Mouse (Mus musculus) Muller cell, postnatal 12 days (primary cell): ENCODE data around the gene Kifc3.
A peak's percentile ranks its signal among the peaks of the same experiment; 100 is the strongest.
"Not testable (repeated sequence)": the region's sequence is repeated elsewhere in the genome, so short reads cannot be mapped to it uniquely, and the experiment has no call there.

ENCODE experiments used
- DNase-seq: peaks from one replicate; pipeline ENCODE4 v3.0.0-alpha.2; 2015; ENCODE audit errors: inconsistent ontology term

Gene Kifc3

DNA sequence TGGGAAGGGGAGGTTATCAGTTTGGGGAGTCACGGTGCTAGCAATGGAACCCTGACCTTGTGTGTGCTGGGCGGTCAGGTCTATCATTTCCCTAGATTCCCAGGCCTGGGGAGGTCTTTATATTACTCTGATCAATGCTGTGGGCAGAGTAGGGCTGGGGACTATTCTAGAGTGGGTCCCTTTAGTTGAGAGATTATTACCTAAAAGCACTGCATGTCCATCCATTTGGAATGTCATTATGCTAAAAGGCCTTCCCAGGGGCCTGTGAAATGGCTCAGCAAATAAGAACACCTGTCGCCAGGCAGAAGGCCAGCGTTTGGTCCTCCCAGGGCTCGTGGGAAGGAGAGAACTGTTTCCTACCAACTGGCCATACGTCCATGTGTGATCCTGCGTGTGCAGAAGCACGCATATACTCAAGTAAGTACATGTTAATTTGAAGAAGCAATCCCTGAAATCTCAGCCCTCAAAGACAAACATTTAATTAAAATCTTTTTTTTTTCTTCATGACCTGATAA lies 499 bp downstream of the Kifc3 start:
- DNase-seq = no peak

DNA sequence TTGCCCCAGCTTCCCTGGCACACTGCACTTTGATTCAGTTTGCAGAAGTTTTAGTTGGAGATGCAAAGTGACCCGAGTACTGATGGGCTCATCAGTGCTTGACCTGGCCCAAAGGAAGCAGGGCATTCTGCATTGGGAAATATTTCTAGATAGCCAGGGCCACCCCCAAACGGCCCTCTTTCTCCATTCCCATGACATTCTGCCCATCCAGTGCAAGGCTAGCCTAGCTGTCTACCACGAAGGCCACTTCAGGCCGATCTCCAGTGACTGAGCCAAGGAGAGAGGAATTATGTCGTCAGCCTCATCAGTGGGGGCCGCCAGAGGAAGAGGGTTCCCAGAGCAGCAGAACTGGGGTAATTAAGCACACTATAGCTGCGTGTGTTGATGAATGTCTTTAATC lies 1.1 kb downstream of the Kifc3 start:
- no peak for DNase-seq

DNA sequence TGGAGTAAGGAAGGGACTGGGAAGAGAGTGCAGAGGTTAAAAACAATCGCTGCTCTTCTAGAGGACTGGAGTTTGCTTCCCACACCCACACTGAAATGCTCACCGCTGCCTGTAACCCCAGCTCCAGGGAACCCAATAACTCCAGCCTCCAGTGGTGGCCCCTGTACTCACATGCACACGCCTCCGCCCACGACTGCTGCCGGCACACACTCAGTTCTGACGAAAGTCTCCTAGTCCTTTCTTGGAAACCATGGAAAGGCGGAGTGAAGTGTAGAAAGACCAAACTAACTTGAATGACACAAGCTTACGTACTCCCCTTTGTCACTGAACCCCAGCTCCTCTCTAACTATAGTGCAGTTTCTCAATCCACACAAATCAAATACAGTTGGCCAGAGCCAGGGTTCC lies 2.6 kb downstream of the Kifc3 start:
- DNase-seq = no peak

DNA sequence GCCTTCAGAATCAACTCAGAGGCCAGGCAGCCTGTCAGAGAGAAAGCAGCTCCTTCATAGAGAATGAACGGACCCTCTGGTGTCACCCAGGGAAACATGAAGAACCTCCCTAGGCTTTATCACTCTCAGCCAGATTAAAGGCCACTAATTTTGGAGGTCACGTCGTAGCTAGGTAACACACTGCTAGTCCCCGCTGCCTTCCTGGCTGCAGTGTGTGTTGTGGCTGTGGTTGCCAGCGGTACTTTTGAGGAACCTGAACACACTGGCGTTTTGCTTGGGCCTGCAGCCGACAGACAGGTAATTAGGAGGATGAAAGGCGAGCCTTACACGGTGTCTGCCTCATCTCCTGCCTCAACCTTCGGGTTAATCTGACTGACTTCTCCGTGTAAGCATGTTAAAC lies 6.9 kb downstream of the Kifc3 start:
- no peak for DNase-seq

DNA sequence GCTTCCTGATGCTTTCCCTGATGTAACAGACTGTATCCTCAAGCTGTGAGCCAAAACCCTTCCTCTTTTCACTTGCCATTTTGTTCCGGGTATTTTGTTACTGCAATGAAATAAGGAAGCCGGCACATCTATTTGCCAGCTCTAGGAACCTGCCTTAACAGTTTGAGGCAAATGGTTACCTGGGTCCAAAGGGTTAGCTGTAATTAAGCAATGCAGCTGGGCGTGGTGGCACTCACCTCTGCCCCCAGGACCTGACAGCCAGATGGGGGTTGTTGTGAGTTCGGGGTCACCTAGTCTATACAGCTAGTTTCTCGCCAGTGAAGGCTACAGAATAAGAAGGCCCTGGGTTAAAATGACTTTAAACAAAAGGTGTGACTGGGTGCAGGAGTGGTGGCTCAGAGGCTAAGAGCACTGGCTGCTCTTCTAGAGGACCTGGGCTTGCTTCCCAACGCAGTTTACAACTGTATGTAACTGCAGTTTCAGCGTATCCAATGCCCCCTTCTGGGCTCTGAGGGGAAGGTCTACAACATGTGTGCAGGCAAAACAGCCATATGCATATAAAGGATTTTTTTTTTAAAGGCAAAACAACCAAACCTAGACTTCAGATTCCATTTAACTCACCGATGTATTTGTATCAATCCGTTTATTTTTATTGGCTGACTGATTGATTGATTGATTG lies 11.0 kb downstream of the Kifc3 start:
- DNase-seq = no peak

DNA sequence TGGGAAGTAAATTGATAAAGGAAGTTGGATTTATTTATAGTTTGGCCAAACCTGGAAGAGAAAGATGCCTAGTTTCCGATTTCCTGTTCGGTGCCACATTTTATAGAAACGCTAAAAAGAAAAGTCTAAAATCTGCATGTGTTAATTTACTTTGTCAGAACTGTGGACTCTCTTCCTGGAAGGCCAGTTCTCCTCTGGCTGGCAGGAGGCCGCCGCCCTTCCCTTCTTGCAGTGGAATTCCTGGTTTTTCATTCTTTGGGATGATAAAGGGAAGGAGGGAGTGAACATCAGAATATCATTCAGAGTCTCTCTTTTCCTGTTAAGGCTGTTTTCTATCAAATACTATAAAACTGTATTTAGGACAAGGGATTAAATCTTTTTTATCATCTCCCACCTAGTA lies 15.0 kb downstream of the Kifc3 start:
- DNase-seq = no peak

DNA sequence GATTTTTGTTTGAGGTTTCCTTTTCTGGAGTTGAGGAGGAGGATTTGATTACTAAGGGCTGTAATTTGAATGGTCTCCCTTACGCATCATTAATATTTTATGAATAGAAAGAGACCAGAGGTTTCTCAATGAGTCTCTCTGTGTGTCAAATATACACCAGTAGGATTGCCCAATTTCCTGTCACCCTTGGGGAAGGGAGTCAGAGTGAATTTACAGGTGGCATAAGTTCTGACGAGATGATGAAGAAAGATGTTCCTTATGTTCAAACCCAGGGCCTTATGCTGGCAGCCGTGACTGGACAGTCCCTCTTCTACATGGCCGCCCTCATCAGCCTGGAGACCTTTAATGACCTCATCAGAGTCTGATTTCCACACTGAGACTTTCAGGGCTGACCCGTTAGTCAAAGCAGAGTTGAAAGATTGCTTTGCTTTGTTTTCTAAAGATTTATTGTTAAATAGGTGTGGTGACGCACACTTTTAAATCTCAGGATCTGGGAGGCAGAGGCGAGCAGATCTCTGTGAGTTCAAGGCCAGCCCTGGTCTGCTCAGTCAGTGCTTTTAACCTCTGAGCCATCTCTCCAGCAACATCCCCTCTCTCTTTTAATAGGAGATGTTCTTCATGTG lies 16.6 kb downstream of the Kifc3 start:
- peak; percentile 29 for DNase-seq

DNA sequence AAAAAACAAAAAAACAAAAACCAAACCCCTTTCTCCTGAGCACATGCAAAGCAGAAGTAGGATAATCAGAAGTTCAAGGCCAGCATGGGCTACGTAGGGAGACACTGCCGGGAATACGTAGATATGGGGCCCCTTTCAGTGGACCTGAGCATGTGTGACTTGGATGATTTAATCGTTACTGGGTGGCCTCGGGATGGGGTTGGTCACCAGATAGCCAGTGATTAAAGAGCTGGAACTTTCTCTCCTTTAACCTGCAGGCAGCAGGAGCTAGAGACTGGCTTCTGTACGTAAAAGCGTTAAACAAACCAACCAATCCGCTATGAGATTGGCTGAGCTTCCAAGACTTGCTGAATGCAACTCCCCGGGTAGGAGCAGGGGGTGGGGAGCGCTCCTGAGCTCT lies 17.5 kb downstream of the Kifc3 start:
- DNase-seq = no peak

DNA sequence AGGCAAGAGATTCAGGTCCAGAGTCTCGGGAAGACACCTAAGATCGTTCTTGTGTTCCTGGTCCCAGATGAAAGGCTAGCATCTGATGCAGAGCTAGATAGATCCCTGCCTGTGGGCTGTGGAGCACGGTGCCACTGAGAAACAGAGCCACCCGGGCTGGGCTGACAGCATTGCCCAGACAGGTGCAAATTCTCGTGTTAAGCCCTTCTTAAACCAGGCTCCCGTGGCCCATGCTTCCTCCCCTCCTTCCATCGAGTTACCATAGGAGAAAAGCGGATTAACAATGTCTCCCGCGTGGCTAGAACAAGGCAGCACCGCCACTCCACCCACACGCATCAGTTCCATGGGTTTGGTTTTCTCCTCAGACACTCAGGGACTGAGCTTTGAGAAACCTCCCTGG lies 18.4 kb downstream of the Kifc3 start:
- no peak for DNase-seq

DNA sequence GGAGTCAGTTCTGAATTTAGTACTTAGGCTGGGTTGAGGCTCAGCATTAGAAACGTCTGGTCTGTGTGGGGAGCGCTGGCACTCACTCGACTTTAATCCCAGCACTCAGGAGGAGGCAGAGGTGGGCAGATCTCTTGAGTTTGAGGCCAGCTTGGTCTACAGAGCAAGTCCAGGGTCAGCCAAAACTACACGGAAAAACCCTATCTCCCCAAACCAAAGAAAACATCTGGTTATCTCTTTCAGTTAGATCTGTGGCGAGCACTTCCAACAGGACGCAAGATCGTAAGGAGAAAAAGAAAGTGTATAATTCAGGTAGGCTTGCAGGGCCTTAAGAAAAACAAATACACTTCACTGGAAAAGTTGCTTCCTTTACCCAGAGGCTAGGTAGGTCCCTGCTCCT lies 20.8 kb downstream of the Kifc3 start:
- DNase-seq = no peak

DNA sequence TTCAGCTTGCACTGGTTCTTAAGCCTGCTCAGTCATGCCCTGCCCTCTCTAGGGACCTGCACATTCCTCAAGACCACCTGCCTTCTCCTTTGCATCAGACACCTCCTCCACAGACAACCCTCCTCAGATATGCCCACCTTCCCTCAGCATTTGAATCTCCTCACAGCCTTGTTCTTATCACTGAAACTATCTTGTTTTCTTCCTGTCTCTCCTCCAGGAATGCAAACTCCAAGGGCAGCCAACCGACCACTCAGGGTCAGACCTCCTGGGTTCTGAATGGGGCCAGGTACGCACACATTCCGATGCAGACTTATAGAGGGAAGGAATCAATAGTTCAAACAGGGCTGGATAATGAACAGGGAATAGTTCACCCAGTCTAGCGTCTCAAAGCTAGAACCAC lies 24.4 kb downstream of the Kifc3 start:
- no peak for DNase-seq

DNA sequence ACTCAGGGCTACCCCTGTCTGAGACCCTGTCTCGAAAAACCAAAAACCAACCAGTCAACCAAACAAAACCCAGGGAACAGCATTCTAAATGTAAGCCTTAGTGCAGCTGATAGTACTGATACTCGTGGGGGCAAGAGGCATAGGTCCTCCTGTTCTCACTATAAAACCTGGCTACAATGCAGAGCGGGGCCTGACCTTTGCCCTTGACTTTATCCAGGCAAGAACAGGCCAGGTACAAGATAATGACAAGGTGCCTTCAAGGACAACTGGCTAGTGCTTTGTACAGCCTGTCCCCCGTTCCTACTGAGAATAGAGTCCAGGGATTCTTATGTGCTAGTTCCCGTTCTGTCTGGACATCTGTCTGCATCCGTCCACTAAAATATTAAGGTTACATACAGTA lies 25.6 kb downstream of the Kifc3 start:
- DNase-seq = no peak

DNA sequence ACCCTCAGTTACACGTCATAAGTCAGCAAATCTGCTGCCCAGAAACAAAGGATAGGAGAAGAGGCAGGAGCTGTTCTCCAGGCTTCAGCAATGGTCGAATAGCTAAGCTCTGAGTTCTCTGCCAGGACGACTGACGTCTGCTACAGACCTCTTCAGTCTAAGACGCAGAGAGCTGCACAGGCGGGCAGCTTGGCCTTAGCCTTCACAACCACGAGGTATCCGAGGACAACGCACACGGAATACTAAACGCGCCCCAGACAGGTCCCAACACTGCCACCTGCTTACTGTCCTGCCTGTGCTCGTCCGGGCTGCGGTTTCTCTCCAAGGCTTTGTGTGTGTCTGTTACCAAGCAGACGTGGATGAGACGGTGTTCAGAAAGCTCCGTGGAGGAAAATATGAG lies 26.8 kb downstream of the Kifc3 start:
- DNase-seq = no peak

DNA sequence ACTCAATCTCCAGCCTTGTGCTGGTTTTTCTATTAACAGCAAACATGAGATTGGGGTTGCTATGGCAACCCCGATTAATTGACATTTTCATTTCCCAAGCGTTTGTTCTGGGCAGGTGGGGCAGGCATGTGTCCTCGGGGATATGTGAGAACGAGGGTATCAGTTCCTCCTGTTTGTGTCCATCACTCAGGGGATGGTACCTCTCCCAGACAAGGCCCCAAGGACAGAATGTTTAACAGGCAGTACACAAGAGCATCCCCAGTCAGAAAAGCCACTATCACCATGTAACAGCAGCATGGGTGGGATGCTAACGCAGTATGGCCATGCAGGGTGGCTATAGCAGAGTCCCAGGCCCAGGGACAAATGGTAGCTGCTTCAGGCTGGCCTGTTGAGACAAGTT lies 27.3 kb downstream of the Kifc3 start:
- no peak for DNase-seq

DNA sequence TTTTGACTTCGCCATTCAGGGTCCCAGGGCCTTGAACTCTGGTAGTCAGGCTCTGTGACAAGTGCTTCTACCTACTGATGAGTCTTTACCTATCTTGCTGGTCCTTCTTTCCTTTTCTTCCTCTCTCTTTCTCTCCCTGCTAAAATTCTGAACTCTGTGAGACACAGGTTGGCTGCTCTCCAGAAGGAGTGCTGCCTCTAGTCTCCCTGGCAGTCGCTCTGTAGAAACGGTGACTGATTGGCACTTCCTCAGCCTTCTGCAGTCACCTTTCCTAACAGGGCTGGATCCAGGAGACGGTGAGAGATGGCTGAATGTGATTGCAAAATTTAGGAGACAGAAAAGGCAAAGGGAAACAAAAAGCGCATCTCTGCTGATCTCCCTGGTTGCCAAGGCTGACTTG lies 30.2 kb downstream of the Kifc3 start:
- no peak for DNase-seq

DNA sequence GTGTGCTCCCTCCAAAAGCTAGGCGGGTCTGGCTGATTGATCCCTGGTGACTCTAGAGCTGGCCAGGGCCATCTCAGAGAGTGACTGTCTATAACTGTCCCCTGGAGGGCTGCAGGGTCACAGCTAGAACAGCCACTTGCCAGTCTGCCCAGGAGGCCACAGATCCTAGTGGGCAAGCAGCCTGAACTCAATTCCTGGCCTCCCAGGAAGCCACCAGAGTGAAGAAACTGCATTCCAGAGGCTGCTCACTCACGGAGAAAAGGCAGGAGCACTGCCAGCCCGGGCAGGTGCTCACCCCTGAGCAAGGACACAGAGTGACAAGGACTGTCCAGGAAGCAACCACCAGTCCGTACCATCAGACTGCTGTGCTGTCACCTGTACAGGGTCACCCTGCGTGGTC lies 34.9 kb downstream of the Kifc3 start:
- DNase-seq = no peak

DNA sequence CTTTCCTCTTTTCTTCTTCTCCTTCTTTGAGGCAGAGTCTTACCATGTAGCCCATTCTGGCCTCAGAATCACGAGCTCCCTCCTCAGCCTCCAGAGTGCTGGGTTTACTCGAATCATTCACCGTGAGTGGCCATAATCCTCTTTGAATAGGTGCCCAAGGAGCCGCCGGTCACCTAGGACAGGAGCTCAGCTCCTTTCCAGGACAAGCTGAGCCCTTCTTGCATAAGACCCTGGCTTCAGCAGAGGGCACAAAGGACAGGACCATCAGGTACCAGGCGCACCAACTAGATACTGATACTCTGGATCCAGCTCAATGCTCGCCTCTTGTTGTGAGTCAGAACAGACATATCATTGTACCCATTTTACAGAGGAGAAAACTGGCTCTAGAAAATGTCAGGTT lies 36.2 kb downstream of the Kifc3 start:
- DNase-seq = no peak

DNA sequence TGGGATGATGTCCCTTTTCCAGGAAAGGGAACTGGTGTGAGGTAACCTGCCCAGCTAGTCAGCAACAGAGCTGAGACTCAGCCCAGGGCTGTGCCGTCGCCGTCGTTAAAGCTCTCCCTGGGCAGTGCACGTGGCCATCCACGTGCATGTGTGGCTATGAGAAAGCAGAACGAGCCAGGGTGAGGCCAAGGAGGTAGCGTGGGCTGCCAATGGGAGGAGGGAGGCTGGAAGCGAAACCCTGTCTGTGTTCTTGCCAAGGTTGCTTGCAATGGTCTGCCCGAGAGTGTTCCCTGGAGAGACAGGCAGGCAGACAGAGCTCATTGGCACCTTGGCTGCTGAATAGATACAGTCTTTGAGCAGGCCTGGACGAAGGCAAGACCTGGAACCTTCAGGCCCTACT lies 36.7 kb downstream of the Kifc3 start:
- DNase-seq = peak; percentile 73

DNA sequence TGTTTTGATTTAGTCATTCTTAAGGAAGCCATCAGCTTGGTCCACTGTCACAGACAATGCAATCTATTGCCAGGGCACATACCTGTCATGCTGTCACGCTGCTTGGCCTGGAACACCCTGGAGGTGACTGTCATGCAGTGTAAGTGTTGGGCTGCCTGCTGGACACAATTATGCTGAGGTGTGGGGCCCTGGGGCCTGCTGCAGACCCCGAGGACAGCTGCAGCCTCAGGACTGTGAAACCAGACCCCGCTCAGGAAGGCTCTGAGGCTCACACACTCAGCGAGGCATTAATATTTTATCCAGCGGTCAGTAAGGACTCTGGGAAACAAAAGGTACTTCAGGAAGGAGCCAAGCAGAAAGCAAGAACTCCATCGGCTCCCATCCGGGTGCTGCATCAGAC lies 38.1 kb downstream of the Kifc3 start:
- no peak for DNase-seq

DNA sequence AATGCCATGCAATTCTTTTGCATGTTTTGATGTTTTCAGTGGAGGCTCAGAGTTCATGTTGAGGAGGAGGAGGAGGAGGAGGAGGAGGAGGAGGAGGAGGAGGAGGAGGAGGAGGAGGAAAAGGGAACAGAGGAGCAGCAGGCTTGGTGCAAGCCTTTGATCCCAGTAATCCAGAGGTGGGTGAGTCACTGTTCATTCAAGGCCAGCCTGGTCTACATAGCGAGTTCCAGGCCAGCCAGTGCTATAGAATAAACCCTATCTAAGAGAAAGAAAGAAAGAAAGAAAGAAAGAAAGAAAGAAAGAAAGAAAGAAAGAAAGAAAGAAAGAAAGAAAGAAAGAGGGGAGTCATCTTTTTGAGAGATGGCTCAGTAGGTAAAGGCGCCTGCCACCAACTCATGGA lies 38.6 kb downstream of the Kifc3 start:
- DNase-seq = not testable (repeated sequence)

DNA sequence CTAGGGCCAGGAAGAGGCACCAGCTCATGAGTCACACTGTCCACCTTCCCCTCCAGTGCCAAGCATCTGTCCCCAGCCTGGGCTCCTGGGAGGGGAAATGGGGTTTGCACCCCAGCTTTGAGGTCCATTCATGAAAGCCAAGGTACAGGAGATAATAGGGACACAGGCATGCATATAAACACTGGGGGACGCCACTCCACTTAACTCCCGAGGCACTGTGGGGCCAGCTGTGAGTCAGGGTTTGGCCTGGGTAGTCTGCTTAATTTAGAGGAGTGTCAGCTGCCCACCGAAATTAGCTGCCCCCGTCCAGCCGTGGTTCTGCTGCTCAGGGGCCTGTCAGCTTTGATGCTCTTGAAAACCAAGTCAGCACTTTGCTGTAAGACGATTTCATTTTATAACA lies 39.8 kb downstream of the Kifc3 start:
- no peak for DNase-seq

DNA sequence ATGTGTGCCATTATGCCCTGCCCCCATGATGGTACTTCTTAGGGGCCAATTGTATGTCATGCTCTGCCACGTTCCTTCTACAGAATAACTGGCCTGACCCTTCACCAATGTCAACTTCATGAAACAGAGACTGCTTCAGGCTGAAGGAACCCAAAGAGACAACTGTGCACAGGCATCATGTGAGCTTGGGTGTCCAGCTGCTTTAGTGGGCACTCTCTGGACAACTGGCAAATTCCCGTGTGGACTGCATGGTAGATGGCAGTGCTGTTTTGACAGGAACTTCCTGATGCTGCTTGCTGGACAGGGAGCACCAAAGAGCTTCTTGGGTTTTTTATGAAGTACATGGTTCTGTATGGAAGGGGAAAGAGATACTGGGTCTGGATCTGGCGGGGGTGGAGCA lies 43.3 kb downstream of the Kifc3 start:
- no peak for DNase-seq

DNA sequence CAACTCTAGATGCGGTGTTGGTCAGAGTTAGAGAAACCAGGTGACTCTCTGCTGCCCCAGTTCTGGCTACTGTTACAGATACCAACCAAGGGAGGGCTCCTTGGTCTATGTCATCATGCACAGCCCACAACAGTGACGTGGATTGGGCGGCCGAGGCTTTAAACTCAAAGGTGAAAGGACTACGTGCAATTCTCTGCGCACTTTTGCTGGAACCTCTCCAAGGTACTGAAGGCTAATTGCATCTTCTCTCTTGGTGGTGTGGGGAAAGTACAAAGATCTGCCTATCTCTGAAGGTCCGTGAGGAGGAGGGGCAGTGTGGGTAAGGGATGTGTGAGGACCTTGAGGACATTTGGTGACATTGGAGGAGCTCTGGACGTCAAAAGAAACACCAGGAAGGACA lies 44.0 kb downstream of the Kifc3 start:
- DNase-seq = no peak

DNA sequence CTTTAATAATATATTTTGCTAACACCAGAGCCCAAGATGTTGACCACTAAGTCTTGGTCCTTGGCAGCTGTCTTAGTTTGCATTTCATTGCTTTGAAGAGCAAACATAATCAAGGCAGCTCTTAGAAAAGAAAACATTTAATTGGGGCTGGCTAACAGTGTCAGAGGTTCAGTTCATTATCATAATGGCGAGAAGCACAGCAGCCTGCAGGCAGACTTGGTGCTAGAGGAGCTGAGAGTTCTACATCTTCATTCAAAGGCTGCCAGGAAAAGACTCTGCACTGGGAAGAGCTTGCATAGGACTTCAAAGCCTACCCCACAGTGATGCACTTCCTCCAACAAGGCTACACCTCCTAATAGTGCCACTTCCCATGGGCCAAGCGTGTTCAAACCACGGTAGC lies 45.5 kb downstream of the Kifc3 start:
- no peak for DNase-seq
